Mouse (Mus musculus) heart, embryonic 11.5 days (tissue): Measurements from ENCODE around the gene Spp1. TPM values are rescaled to one million over a fixed set of nuclear protein-coding genes. Genes with fewer than 3 reads are reported as not detected.

Experiments
- ATAC-seq: fragments of 200-750 bp; cut with Nextera tagmentation; replicated peaks from 2 replicates; pipeline ENCODE4 v1.8.0; 2017; ENCODE audit warnings: moderate library complexity; ENCODE audit not compliant: insufficient number of reproducible peaks, low FRiP score, low TSS enrichment
- H3K27ac ChIP-seq: fragments of 300-500 bp; sonication (generic); 2 replicates; pipeline ENCODE4 v1.5.1; 2014; ENCODE audit warnings: mild to moderate bottlenecking, low read depth, low read length
- H3K27me3 ChIP-seq: fragments of 300-500 bp; sonication (generic); 2 replicates; pipeline ENCODE4 v1.6.1; 2014; ENCODE audit warnings: mild to moderate bottlenecking, low read length, mixed read lengths; ENCODE audit not compliant: control insufficient read depth, insufficient read depth
- H3K36me3 ChIP-seq: fragments of 300-500 bp; sonication (generic); 2 replicates; pipeline ENCODE4 v1.6.1; 2014; ENCODE audit warnings: mild to moderate bottlenecking, low read length, moderate library complexity, mixed read lengths; ENCODE audit not compliant: control insufficient read depth, insufficient read depth
- H3K4me1 ChIP-seq: fragments of 300-500 bp; sonication (generic); 2 replicates; pipeline ENCODE4 v1.6.1; 2014; ENCODE audit warnings: low read length; ENCODE audit not compliant: control insufficient read depth, insufficient read depth
- H3K4me2 ChIP-seq: fragments of 300-500 bp; sonication (generic); 2 replicates; pipeline ENCODE4 v1.6.1; 2014; ENCODE audit warnings: mild to moderate bottlenecking, moderate library complexity
- H3K4me3 ChIP-seq: fragments of 300-500 bp; sonication (generic); 2 replicates; pipeline ENCODE4 v1.5.1; 2014; ENCODE audit warnings: low read depth, low read length
- H3K9ac ChIP-seq: fragments of 300-500 bp; sonication (generic); 2 replicates; pipeline ENCODE4 v1.6.1; 2014; ENCODE audit warnings: mild to moderate bottlenecking, low read depth, low read length, moderate library complexity
- H3K9me3 ChIP-seq: fragments of 300-500 bp; sonication (generic); replicated peaks from 2 replicates; pipeline ENCODE4 v1.6.1; 2016; ENCODE audit warnings: low read length; ENCODE audit not compliant: control insufficient read depth
- WGBS: fragments of 180-500 bp; shearing (Covaris S2); extraction: QIAGEN DNeasy Blood & Tissue Kit; methylation state at CpG from one replicate; pipeline ENCODE4 v1.1.7; 2014; ENCODE audit not compliant: insufficient replicate concordance; 5-methylcytosine and 5-hydroxymethylcytosine counted together
- polyA plus RNA-seq: library from polyadenylated mRNA; unstranded; fragments of >200 nt; fragmentation: Nextera tagmentation; extraction: Ambion mirVana; gene quantifications from 2 replicates; pipeline ENCODE4 v1.2.1, GENCODE M21; 2014

Gene Spp1
- polyA plus RNA-seq, 1 experiment from 2014 or later, result 2.3 TPM

DNA sequence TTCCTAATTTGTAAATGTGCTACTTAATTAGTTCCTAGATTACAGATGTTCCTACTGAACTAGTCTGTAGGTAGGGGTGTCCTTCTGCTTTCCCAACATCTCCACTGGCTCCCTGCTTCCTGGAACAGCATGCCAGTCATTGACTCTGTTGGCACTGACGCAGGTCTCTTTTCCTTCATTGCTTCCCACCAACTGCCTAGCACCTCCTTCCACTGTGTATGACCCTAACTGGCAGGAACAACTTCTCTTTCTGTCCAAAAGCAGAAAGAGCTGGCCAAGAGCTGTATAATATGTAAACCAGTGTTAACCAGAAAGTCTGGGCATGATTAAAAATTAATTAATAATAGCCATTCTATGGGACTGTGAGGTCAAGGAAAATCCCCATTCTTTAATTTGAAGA is 17.2 kb upstream of the Spp1 start:
- ATAC-seq, result no peak
- no peaks in the 10 kb centered on the region for H3K4me1 ChIP-seq
- H3K27me3 ChIP-seq, result no peaks in the 10 kb centered on the region
- no peaks in the 10 kb centered on the region for H3K36me3 ChIP-seq
- H3K9me3 ChIP-seq, result no peaks in the 10 kb centered on the region
- 79% methylated on average over 1 of the region's 1 CpGs for WGBS
- H3K9ac ChIP-seq, result no peak overlapping the region
- no peak overlapping the region for H3K27ac ChIP-seq
- no peak overlapping the region for H3K4me2 ChIP-seq
- no peak overlapping the region for H3K4me3 ChIP-seq

GRCm38 (mm10) chr5:104422039-104422438 is 12.9 kb upstream of the Spp1 start:
- H3K4me2 ChIP-seq, result no peak overlapping the region
- no peaks in the 10 kb centered on the region for H3K36me3 ChIP-seq
- no peaks in the 10 kb centered on the region for H3K27me3 ChIP-seq
- H3K4me3 ChIP-seq, result no peak overlapping the region
- no peak for ATAC-seq
- whole genome bisulfite sequencing, result 64% methylated on average over 2 of the region's 2 CpGs
- H3K9ac ChIP-seq, result no peak overlapping the region
- no peaks in the 10 kb centered on the region for H3K9me3 ChIP-seq
- no peak overlapping the region for H3K27ac ChIP-seq
- no peaks in the 10 kb centered on the region for H3K4me1 ChIP-seq

GRCm38 (mm10) chr5:104423861-104424260 is 11.1 kb upstream of the Spp1 start:
- Histone ChIP-seq H3K4me2 (no peak overlapping the region), H3K4me1 (no peaks in the 10 kb centered on the region), H3K9ac (no peak overlapping the region), H3K9me3 (no peaks in the 10 kb centered on the region), H3K27ac (no peak overlapping the region), H3K36me3 (no peaks in the 10 kb centered on the region), H3K27me3 (no peaks in the 10 kb centered on the region), H3K4me3 (no peak overlapping the region)
- 90% methylated on average over 3 of the region's 3 CpGs for WGBS
- ATAC-seq, result no peak

DNA sequence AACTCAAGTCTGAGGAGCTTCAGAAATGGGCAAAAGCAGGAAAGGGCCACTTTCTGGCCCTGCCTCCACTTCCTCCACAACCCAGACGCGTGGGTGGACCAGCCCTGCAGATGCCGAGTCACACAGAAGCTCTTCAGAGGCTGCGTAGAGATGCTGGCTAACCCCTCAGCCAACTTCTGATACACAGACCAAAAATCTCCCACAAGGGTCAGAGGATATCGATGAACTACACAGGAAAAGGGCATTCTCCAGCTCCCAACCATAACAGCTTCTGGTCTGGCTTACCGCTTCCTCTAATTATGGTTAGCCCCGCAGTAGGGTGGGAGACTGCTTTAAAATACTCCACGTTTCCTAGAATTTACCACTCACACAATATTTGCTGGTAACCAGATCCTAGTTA is 9.0 kb upstream of the Spp1 start:
- no peak for ATAC-seq
- Histone ChIP-seq H3K4me3 (no peak overlapping the region), H3K27me3 (no peaks in the 10 kb centered on the region), H3K9ac (no peak overlapping the region), H3K27ac (no peak overlapping the region), H3K36me3 (no peaks in the 10 kb centered on the region), H3K4me2 (no peak overlapping the region), H3K9me3 (no peaks in the 10 kb centered on the region), H3K4me1 (no peaks in the 10 kb centered on the region)
- WGBS, result 64% methylated on average over 8 of the region's 8 CpGs

DNA sequence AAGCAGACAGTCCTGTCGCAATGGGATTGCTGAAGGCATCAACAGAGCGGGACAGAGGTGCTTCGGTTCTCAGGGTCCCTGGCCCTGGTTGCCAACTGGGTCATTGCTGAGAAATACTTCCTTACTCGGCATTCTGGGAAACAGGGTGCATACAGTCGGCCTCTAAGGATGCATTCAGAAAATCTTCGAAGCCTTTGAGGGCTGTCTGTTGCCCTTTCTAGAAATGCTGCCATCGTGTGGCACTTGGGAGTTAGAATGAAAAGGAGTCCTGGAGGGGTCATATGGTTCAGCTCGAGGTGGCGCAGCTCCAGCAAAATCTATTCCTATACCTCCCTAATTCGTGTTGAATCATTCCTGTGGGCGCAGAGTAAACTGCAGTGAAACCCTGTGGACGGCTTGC is 2.0 kb upstream of the Spp1 start:
- Histone ChIP-seq H3K9me3 (no peaks in the 10 kb centered on the region), H3K27ac (no peak overlapping the region), H3K9ac (no peak overlapping the region), H3K27me3 (no peaks in the 10 kb centered on the region), H3K36me3 (no peaks in the 10 kb centered on the region), H3K4me1 (no peaks in the 10 kb centered on the region), H3K4me3 (no peak overlapping the region), H3K4me2 (peak overlapping the region; percentile 43)
- ATAC-seq, result no peak
- WGBS, result 39% methylated on average over 12 of the region's 12 CpGs

GRCm38 (mm10) chr5:104433968-104434565 is 851 bp upstream of the Spp1 start:
- Histone ChIP-seq H3K4me2 (no peak overlapping the region), H3K4me1 (no peaks in the 10 kb centered on the region), H3K27ac (no peak overlapping the region), H3K4me3 (no peak overlapping the region), H3K27me3 (no peaks in the 10 kb centered on the region), H3K9me3 (no peaks in the 10 kb centered on the region), H3K36me3 (no peaks in the 10 kb centered on the region), H3K9ac (no peak overlapping the region)
- WGBS, result 48% methylated on average over 6 of the region's 6 CpGs
- no peak for ATAC-seq

- no peak overlapping the region for H3K9ac ChIP-seq
- H3K9me3 ChIP-seq, result no peaks in the 10 kb centered on the region
- no peak for ATAC-seq
- no peaks in the 10 kb centered on the region for H3K36me3 ChIP-seq
- 82% methylated on average over 7 of the region's 7 CpGs for WGBS
- no peak overlapping the region for H3K4me3 ChIP-seq
- H3K4me1 ChIP-seq, result no peaks in the 10 kb centered on the region
- no peak overlapping the region for H3K27ac ChIP-seq
- H3K27me3 ChIP-seq, result no peaks in the 10 kb centered on the region
- H3K4me2 ChIP-seq, result no peak overlapping the region
These were observed 1.6 kb downstream of the Spp1 start for GRCm38 (mm10) chr5:104436406-104437076.

- ATAC-seq, result no peak
- Histone ChIP-seq H3K4me3 (no peak overlapping the region), H3K27me3 (no peaks in the 10 kb centered on the region), H3K36me3 (no peaks in the 10 kb centered on the region), H3K4me1 (no peaks in the 10 kb centered on the region), H3K9ac (no peak overlapping the region), H3K9me3 (no peaks in the 10 kb centered on the region), H3K4me2 (no peak overlapping the region), H3K27ac (no peak overlapping the region)
- WGBS, result 67% methylated on average over 6 of the region's 6 CpGs
These were observed 7.5 kb downstream of the Spp1 start for GRCm38 (mm10) chr5:104442396-104442795.

DNA sequence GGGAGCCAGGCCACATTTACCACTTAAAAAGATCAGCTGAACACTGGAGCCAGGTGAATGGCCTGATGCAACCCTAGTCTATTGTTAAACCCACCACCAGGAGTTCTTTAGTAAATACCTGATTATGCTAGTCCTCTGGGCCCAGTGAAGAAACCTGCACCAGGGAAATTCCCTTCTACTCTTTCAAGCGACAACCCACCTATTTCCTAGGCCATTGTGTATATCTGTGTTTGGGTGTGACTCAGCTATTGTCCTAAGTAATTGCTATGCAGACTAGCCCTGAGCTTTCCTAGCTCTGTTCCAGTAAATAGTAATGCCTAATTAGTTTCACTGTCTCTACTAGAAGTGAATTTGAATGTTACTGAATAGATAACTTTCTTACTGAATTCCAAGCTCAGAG is 7.9 kb downstream of the Spp1 start:
- Histone ChIP-seq H3K9ac (no peak overlapping the region), H3K4me1 (no peaks in the 10 kb centered on the region), H3K27ac (no peak overlapping the region), H3K36me3 (no peaks in the 10 kb centered on the region), H3K9me3 (no peaks in the 10 kb centered on the region), H3K4me3 (no peak overlapping the region), H3K4me2 (no peak overlapping the region), H3K27me3 (no peaks in the 10 kb centered on the region)
- no peak for ATAC-seq
- WGBS, result 66% methylated on average over 1 of the region's 1 CpGs
